Mouse (Mus musculus) adrenal gland, postnatal 36 days (tissue): ENCODE measurements around the gene Kcne1. TPM values are rescaled to one million over a fixed set of nuclear protein-coding genes. Genes with fewer than 3 reads are reported as not detected.

Experiments used
- DNase-seq, 2 experiments: peaks; one replicate each; pipeline ENCODE4 v3.0.0; 2021; ENCODE audit warnings: mixed read lengths in 1 of 2
- total RNA-seq, 2 experiments: library from RNA; stranded (reverse); gene quantifications; 2 replicates each; pipeline ENCODE4 v1.2.3; 2021

Kcne1 gene
- total RNA-seq, 2 experiments from 2014 or later: not detected

DNA sequence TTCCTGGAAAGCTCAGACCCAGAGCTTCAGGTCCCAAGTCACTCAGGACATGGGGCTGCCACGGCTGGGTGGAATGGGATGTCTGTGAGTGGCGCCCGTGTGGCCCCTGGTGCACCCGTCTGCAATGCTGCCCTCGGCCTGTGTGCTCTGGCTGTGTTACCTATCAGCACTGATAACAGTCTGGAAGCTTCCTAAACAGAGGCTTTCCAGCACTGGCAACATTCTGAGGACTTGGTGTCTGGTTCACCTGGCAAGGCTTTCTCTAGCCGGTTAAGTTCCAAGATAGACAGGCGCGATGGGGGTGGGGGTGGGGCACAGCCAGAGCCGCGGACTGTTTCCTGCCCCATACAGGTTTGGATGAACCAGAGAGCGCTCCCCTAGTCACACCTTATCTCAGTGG is 3.3 kb downstream of the Kcne1 start:
- DNase-seq: no peak

DNA sequence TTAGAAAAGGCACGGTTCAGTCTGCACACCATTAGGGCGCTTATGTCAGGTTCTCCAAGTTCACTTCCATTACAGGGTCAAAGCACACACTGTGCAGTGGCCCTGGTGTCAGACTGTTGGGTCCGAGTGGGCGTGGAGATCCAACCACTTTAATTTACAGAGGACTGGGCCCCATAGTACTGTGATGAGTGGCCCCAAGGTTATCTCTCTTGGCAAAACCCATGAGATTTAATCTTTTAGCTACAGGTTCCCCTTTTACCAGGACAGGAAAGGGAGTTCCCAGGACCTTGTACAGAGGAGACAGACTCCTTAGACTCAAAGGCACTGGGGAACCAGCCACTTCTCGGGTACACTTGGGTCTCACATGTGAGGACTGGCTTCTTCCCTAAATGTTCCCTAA is 3.9 kb downstream of the Kcne1 start:
- no peak for DNase-seq

DNA sequence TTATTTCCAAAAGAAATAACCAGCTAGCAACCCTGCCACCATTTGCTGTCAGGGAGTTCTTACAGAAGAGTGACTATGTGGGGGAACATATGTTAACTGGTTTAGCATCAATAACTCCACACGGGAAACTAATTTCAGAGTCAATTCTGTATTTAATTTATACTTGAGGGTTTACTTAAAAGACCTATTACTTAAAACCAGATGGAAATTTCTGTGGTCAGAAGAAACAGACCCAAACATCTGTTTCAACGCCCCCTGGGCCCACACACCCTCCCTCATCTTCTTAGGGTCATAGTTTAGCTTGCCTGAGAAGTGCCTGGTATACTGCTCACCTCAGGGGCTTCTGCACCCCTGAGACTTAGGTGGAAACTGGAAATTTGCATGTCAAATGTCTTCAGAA is 5.4 kb downstream of the Kcne1 start:
- no peak for DNase-seq

GRCm38 (mm10) chr16:92353295-92353694 is 6.0 kb downstream of the Kcne1 start:
- no peak for DNase-seq

- peak; percentile 92 to 95 for DNase-seq
Measured at GRCm38 (mm10) chr16:92348941-92349340, 10.3 kb downstream of the Kcne1 start.

GRCm38 (mm10) chr16:92346297-92346916 is 12.9 kb downstream of the Kcne1 start:
- peak in 1 of 2 experiments; percentile 22 for DNase-seq

DNA sequence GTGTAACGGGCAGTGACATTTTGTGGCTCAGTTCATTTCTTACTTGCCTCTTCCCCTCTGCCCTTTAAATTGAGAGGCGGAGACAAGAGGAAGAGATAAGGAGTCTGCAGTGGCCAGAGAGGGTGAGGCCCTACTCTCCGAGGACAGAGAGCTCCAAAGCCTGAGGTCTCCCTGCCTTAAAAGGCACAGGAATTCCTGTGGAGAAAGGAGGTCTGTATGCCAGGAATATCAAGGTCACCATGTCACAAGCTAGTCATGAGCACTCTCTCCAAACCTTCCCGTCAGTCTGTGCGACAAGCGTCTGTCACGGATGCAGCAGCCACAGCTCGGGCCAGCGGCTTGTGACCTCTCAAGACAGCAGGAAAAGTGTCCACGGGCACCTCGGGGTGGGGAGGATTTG is 14.1 kb downstream of the Kcne1 start:
- peak; percentile 72 for DNase-seq

DNA sequence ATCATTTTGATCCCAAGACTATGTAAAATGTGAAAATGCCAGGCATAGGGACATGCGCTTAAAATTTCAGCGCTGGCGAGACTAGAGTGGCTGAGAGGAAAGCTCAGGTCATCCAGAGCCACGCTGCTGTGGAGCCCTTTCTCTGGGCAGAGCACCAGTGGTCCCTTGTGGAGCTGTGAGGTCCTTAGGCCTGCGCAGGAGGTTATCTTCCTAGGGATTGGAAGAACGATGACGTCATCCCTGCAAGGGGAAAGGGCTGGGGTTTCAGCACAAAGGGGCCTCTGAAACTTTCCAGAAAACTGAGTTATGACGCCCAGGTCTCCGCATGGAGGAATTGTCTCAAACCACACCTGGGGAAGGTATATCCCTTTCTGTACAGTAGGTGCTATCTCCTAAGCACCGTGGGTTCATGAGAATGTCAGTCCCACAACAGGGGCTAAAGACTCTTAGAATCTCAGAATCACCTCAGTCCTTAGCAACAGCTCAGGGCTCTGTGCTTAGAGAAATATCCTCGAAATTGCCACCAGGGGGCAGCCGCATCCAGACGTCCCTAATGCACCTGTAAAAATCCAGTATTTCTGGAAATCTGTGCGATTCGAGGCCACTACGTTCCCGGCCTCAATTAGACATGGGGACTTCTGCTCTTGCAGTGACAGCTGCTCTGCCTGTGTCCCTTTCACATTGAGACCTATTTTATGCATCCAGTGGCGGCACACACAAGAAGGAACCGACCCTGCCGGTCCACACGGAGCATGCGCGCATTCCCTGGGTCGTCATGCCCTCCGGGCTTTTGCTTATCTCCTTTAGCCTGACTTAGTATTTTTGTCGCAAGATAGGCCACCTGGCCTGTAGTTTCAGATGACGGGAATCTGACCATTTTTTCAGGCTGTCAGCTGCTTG is 18.4 kb downstream of the Kcne1 start:
- peak; percentile 70 to 83 for DNase-seq

DNA sequence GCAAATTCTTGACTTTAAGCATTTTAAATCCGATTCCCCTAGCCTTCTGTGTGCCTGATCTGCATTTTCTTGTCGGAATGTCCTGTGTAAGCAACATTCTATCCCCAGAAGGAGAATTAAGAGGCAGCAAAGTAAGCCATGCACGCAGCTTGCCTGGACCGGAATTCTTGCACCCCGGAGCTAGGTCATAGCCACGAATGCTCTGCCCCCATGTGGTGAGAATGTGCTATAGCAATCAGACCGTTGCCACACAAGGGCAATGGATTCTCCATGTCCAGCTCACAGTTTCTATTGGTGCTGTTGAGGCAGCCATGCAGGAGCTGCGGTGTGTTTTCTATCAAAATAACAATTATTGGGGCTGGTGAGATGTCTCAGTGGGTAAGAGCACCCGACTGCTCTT is 23.0 kb downstream of the Kcne1 start:
- DNase-seq: peak; percentile 81 to 82

DNA sequence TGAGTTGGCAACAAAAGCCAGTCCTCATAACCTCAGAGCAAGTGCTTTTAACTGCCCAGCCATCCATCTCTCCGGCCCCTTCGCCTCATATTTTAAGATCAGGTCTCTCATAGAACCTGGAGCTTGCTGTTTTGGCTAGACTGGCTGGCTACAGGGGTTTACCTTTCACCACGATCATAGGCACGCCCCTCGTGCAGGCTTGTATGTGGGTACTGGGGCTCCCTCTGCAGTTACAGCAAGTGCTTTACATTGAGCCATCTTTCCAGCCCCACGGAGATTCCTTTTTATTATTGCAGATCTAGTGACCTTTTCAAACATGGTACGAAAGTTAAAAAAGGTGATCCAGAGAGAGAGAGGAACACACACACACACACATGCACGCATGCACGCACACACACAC is 24.7 kb downstream of the Kcne1 start:
- DNase-seq: no peak

DNA sequence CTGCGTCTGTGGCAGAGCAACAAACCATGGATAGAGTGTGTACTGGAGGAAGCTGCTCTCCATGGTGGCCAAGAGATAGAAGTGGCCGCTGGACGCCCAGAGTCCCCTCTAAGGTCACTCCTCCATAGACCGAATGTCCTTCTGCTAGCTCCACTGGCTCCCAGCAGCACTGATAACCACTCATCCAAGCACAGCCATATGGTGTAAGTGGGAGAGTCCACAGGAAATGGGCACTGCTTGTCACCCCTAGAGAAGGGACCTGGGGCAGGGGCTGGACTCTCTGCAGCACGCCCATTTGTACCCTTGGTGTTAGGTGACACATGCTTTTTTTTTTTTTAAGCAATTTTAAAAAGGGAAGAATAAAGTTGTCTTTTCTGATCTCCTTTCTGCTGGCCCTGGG is 28.3 kb downstream of the Kcne1 start:
- no peak for DNase-seq

DNA sequence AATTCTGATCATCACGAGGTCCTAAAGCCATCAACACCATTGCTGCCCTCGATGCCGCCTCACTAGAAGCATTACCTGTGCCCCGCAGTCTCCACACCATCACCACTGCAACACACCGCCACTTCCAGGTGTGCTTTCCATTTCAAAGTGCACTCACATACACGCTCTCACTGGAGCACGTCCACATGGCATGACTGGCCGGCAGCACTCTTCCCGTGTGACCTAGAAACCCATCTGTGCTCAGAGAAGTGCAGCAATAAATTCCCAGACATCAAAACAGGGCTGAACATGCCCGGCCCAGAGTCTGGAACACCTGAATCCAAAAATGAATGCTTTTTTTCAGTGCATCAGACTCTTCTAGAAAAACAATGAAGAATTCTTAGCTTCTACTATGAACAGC is 31.4 kb downstream of the Kcne1 start:
- no peak for DNase-seq

DNA sequence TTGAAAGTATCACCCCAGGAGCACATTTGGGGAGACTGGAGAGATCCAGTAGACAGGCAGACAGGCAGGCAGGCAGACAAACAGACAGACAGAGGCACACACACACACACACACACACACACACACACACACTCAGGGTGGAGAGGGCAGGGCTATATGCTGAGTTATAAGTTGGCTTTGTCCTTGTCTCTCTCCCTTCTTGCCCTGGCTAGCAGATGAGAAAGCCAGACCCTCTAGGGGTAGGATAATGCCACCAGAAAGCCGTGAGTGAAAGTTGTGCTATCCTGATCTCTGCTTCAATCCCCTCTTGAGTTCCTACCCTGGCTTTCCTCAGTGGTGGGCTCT is 34.2 kb downstream of the Kcne1 start:
- no peak for DNase-seq

DNA sequence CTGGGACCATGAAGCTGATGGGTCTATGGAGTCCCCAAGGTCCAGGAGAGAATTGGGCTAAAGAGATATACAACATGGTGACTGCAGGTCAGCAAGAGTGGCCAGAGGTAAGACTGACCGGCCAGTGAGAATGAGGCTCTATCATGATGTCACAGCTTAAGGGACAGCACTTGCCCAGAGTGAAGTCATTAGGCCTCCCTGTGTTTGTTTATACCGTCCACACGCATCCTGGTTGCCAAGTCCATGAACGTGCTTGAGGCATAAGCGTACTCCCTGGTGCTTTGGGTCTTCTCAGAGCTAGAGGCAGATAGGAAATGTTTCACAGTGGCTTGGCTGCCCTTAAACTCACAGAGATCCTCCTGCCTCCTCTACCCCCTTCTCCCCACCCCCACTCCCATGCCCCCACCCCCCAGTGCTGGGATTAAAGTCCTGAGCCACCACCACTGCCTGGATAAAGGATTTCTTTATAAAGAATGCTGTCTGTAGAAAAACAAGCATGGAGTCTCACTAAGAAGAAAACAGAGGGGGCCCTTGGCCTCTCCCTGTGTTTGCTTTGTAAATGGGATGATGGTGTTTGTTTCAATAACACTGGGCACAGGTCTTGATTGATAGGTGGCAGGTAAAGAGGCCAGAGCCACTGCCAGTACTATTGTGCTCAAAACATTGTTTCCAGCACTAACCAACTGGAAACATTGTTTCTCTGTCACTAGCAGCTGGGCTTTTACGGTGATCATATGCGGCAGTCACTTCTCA is 34.8 kb downstream of the Kcne1 start:
- no peak for DNase-seq

DNA sequence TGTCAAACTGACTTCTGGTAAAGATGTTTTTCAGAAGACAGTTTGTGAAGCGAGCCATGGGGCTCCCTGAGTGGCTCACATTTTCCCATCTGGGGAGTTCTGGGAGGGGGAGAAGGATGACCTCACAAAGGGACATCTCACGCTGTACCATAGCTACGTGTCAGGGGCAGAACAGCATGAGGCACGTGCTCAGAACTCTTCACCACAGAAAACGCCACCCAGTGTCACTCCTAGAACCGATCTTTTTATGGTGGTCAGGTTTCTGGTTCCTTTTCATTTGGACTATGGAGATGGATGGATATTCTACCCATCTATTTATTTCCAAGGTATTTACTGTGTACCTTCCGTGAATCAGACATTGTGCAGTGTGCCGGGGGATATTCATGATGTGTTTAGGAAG is 37.9 kb downstream of the Kcne1 start, which contains the start of gene Fam243:
Gene Fam243, minus strand, starts transcription at position 101 of the 400 bp plus-strand sequence.
- no peak for DNase-seq

DNA sequence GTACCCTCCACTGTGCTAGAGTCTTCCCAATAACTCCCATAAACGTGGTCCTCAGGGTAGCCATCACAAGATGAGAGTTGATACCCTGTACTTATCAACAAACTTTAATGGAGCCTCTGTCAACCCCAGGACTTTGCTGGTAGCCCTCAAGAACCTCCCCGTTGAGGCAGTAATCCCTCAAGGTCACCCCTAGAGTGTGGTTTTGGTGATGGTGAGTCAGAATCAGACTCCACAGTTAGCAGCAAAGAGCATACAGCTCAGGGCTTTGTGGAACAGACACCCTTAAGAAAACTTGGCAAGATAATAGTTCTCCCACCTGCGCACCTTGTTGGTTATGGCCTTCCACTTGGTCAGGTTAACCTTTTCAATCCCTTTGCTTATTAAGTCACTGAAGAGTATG is 38.9 kb downstream of the Kcne1 start:
- peak in 1 of 2 experiments; percentile 40 for DNase-seq

DNA sequence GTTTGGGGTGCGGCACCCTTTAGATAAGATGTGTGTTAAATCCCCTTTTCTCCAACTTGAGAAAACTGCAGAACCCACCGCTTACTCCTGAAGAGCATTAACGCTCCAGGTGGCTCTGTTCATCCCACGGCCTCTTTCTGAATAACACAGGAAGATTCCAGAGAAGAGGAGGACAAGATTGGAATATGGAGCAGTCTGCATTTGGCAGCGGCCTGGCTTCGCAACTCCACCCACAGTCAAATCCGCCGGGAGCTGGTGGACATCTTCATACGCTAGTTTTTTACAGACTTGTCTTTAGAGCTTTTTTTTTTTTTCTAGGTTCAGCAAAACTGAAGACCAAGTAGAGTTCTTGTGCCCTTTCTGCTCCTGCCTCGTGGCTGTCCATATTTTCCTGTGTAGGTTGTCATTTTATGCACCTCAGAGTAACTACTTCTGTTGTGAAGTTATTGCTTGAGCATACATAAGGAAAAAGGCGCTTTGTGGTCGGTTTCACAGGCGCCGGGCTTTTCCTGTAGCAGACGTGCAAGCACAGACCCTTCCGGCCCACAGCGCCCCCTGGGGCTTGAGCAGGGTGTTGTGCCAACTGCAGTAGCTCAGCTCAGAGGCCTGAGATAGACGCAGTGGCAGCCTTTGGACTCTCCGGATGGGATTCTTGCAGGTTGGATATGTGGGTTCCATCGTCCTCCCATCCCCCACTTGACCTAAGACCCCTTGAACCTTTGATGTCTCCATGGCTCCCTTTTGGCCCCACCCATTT is 39.7 kb downstream of the Kcne1 start:
- DNase-seq: peak in 1 of 2 experiments; percentile 71

- peak in 1 of 2 experiments; percentile 85 for DNase-seq
Measured at GRCm38 (mm10) chr16:92316049-92316738, 43.1 kb downstream of the Kcne1 start.

DNA sequence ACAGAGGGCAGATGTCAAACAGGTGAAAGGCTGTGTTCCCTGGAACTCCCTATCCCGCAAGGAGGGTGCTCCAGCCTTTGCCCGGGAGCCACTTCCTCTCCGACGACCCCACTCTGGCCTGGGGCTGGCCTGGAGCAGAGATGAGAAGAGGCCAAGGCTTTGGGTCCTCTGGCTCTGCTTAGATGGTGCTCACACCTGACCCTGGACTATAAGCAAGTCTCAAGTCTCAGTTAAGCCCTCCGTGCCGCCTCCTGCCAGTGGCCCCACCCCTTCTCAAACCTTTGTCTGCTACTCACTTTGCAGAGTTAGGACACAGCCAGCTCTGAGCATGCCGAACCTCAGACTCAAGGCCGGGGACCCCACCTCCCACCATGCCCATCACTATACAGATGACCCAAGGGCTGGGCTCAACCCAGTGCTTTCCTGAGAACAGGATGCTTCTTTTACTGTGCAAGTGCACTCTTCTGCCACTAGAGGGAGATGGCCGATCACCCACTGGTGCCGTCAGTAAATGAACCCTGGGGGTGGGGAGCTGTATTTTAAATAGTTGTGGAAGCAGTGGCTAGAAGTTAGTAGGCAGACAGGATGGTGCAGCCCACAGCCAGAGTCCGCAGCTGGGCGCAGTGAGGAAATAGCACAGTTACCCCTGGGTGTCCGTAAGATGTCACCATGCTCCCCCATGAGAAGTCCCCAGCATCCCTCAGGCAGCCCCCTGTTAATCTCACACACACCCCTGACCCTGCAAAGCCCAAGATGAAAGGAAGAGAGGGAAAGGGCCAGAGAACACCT is 45.1 kb downstream of the Kcne1 start:
- DNase-seq: peak in 1 of 2 experiments; percentile 61

GRCm38 (mm10) chr16:92309126-92309525 is 50.1 kb downstream of the Kcne1 start:
- no peak for DNase-seq

DNA sequence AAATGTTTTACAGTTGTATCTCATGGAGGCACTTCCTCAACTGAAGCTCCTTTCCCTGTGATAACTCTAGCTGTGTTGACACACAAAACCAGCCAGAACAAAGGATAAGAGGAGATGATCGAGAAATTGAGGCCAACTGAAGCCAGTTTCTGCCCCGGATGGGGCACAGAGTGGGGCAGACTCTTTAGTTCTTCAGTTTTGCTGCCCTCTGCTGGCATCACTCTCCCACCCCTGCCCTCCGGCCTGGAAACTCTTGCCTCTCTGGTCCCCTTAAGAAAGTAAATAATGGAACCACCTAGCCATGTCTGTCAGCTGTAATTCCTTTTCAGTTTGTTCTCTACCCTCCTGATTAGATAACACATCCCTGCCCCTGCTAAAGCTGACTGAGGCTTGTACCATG is 51.3 kb downstream of the Kcne1 start:
- DNase-seq: peak in 1 of 2 experiments; percentile 24
